Mouse (Mus musculus) gastrocnemius, postnatal 36 days (tissue): ENCODE measurements around the gene Cdkal1. TPM values are rescaled to one million over a fixed set of nuclear protein-coding genes. Genes with fewer than 3 reads are reported as not detected.

Experiments used
- DNase-seq, 2 experiments: peaks; one replicate each; pipeline ENCODE4 v3.0.0; 2022
- intact Hi-C: fragments of 180-260 bp; cut with DNase I; formaldehyde crosslinking; loops from one replicate; pipeline ENCODE4 v1.15.1; 2025
- total RNA-seq, 2 experiments: library from RNA; stranded (reverse); gene quantifications; 2 replicates each; pipeline ENCODE4 v1.2.3; 2021

Cdkal1 gene
- total RNA-seq, 2 experiments from 2014 or later, result 29.1 to 31.3 TPM

GRCm38 (mm10) chr13:29533586-29533985 is 321.9 kb downstream of the Cdkal1 start:
- intact Hi-C loops, result no loop called here
- no peak for DNase-seq

DNA sequence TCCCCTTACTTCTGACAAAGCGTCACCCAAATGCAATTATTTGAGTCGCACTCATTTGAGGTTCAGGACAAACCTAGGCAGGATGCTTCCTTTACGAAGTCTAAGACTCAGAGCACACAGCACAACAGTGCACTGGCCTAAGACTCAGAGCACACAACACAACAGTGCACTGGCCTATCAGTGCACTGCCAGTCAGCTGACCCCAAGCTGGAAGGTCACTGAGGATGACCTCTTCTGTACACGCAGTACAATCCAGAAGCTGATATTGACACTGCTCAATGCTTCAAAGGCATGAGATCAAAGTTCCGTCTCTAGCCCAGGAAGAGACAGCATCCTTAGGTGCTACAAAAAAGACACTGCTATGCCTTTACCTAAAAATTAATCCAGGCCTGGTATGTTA is 327.1 kb downstream of the Cdkal1 start:
- intact Hi-C loops, result no loop called here
- no peak for DNase-seq

DNA sequence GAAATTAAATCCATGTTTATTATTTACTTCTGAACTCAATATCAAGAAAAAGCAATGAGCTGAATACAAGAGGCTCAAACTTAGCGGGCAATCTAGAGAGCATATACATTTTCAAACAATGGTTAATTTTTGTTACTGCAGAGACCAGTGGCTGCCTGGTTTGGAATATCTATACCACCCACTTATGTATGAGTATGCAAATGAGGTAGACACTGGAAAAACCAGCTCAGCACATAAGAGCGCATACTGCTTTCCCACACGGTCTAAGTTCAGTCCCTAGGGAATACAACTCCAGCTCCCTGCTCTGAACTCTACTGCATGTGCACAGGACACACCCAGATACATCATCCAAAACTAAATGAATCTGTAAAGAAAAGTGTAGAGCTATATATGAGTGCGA is 334.2 kb downstream of the Cdkal1 start:
- intact Hi-C loops, result no loop called here

DNA sequence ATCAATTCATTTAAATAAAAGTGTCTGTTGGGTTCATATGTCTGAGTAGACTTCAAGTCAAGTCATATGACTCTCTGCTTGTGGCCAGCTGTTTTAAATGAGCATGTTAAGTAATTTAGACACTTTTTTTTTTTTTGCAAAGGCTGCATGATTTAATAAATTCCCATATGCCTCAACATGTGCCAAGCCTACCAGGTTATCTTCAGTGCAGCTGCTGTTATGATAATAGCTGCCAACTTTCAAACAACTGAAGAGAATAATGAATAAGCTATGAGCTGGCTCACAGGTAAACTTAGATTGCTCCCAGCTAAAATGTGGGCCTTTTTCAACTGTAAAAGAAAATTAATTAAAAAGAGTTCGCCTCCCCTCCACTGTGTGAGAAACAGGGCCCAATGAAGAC is 341.4 kb downstream of the Cdkal1 start:
- DNase-seq, result no peak
- intact Hi-C loops, result no loop called here

More for the DNA sequence above, 334.2 kb downstream of the Cdkal1 start:
- DNase-seq, result no peak

- intact Hi-C loops, result no loop called here
- no peak for DNase-seq
Observed at GRCm38 (mm10) chr13:29504861-29505568, 350.5 kb downstream of the Cdkal1 start.

DNA sequence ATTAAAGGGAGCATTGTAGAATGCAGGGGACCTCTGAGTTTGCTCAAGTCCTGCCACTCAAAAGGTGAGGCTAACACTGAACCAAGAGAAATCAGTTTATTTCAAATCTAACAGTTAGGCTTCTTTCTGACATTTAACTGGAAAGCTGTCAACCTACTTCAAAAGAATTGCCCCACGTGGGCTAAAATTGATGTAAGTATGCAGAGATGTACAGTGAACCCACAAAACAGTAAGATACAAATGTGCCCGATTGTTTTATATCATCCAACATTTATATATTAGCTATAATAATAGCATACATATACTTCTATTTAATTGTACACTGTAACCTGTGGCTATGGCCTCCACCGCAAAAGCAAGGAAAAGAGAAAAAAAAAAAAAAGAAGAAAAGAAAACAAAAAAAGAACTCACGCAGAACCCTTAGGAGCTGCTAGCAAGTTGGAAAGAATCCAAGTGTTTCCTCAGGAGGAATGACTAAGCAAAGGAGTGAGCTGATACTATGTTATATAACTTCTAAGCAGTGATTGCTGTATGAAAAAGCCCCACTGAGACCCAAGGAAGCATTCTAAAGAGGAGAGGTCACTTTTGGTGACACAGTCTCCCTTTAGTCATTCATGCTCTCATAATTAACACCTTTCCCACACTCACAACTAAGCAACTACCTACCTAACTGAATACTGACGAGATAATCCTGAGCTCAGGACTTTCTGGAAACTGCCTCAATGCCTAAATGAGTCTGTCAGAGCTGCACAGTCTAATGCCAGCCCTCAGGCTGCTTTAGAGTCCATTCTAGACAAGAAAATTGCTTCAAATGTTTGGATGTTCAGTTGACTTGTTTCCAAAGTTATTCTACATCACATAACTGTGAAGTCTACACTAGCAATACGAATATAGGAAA is 352.1 kb downstream of the Cdkal1 start:
- intact Hi-C loops, result no loop called here

GRCm38 (mm10) chr13:29502481-29503146 is 352.9 kb downstream of the Cdkal1 start:
- intact Hi-C loops, result no loop called here
- DNase-seq, result no peak

More for the DNA sequence above, 352.1 kb downstream of the Cdkal1 start:
- DNase-seq, result no peak

- intact Hi-C loops, result no loop called here
- no peak for DNase-seq
Observed at GRCm38 (mm10) chr13:29501173-29501572, 354.3 kb downstream of the Cdkal1 start.

DNA sequence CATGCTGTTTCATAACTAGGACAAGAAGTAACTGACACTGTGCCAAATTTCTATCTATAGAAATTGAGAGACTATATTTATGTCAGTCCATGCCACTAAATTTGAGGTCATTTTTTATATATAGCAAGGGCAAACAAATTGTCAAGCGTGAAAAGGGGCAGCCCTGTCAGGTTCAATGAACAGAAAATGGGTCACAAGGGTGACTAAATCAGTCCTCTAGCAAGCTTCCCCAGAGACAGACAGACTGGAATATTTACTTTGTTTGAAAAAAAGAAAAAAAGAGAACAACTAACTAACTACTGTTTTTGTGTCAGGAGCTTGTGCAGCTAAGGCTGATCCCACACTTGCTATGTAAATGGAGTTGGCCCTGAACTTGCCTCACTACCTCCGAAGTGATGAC is 355.7 kb downstream of the Cdkal1 start:
- intact Hi-C loops, result no loop called here
- no peak for DNase-seq

DNA sequence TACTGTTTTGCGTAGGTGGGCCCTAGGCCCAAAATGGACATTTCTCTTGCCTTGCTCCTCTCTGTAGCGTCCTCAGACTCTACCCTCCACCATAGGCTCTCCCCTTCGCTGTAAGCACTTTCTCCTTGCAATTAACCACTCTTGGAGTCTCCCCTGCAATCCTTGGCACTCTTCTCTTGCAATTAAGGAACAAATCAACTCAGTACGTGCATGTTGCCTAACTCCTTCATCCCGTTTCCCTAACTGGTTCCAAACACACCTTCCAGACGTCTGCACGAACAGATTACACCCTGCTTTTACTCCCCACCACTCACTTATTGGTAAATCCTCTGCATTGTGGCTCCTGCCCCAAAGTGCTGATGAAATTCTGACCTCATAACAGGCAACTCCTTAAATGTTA is 358.2 kb downstream of the Cdkal1 start:
- no peak for DNase-seq

GRCm38 (mm10) chr13:29490341-29490740 is 365.1 kb downstream of the Cdkal1 start:
- intact Hi-C loops, result no loop called here
- DNase-seq, result no peak

More for the DNA sequence above, 358.2 kb downstream of the Cdkal1 start:
- intact Hi-C loops, result no loop called here

DNA sequence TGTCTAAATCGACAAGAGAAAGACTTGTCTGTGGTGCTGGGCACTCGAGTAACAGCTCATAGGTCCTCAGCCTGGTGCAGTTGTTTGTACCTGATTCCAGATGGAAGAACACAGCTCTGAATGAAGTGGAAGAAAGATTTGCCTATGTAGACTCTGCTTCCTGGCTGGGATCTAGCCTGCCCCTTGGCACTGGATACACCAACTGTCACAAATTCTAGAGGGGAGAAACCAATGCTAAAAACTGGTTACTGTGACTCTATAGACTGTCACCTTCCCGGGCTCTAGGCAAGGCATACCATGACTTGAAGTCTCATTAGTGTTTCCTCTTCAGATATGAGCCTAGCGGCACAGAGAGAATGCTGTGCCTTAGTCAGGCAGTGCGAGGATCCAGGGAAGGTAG is 366.0 kb downstream of the Cdkal1 start:
- no peak for DNase-seq
- intact Hi-C loops, result no loop called here

DNA sequence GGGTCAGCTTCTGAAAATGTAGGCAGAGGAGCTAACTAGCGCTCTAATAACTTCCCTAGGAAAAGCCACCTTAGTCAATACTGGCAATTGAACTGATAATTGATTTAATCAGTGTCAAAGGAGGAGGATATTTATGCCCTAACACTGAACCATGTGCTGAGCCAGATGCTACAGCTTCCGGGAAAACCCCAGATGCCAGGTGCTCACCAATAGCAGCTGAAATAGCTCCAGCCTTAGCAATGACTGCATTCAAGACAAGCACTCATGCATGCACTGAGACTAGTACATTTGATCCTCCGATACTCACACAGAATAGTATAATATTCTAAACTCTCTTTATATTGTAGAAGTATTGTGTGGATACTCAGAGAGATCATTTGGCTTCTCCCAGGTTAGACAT is 368.8 kb downstream of the Cdkal1 start:
- intact Hi-C loops, result no loop called here

GRCm38 (mm10) chr13:29483950-29484349 is 371.5 kb downstream of the Cdkal1 start:
- DNase-seq, result no peak
- intact Hi-C loops, result no loop called here

More for the DNA sequence above, 368.8 kb downstream of the Cdkal1 start:
- no peak for DNase-seq

- intact Hi-C loops, result no loop called here
- no peak for DNase-seq
Observed at GRCm38 (mm10) chr13:29482147-29482863, 373.2 kb downstream of the Cdkal1 start.

- intact Hi-C loops, result no loop called here
- no peak for DNase-seq
Observed at GRCm38 (mm10) chr13:29476421-29476820, 379.1 kb downstream of the Cdkal1 start.

- no peak for DNase-seq
- intact Hi-C loops, result no loop called here
Observed at GRCm38 (mm10) chr13:29474301-29474700, 381.2 kb downstream of the Cdkal1 start.

DNA sequence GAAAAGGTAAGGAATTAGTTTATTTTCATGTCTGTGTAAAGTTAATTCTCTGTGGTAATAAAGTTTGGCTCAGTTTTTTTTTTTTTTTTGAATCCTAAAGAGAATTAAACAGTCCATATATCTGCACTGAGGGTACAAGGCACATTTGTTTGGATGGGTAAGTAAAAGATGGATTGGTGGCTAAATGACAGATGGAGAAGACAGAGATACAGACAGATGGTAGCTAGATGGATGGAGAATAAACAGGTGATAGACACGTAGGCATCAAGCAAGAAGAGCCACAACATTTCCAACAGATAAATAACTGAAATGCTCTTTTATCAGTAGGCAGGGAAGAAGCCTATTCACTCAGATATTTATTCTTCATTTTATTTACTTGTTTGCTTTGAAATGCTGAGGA is 381.7 kb downstream of the Cdkal1 start:
- no peak for DNase-seq
- intact Hi-C loops, result no loop called here

DNA sequence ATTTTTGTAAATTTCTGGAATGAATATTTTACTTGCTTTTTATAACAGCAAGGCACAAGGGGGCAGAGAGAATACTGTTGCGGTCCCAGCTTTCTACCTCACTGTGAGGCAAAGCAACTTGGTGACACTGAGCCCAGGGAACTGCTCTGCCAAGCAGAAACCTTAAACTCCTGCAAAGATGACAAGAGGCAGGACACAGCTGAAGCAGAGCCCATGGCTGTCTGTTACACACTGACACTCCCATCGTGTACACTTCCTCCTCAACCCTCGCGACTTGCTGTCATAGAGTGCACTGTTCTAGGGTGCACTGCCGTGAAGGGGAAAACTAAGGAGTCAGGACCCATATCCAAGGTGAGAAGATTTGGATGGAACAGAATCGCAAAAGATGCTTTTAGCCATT is 393.2 kb downstream of the Cdkal1 start:
- DNase-seq, result no peak
- intact Hi-C loops, result no loop called here

DNA sequence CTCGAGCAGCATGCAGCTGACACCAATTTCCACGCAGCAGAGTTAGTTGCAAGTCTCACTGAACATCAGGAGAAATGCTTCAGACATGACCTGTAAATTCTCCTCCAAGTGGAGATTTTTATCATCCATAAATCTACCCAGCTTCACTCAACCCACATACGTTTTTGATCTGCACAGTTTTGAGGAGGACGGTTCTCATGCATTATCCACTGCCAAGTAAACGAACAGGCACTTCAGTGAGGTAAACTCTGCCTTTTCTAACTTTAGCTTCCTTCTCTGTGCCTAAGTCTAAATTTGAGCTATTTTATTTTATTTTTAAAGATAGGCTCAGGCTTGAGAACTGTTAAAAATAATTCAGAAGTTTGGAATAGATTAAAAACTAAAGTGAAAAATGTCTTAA is 394.7 kb downstream of the Cdkal1 start:
- intact Hi-C loops, result no loop called here
- DNase-seq, result no peak

DNA sequence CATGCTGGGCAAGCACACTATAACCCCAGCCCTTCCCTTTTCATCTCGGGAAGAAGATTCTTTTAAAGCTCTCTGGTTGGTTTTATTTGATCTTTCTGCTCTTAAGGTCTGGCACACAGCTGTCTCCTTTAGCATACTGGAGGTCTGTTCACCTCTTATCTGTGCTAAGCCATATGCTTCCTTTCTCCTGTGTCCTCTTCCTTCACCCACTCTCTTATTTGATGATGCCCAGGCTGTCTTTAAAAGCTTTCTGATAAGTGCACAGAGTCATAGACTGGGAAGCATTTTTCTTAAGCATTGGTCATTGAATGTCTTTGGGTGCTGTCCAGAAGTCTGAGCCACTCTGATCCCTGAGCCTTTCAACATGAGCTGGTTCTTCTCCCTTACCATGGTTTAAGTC is 397.1 kb downstream of the Cdkal1 start:
- intact Hi-C loops, result no loop called here
- no peak for DNase-seq
